Mouse (Mus musculus) erythroblast, embryonic 14.5 days (primary cell): ENCODE results near the gene Plekhg3. TPM values are rescaled to one million over a fixed set of nuclear protein-coding genes. Genes with fewer than 3 reads are reported as not detected.

Experiments used
- H3K27me3 ChIP-seq: 2 replicates; pipeline ENCODE4 v1.6.1; 2012; ENCODE audit warnings: inconsistent platforms; ENCODE audit not compliant: control insufficient read depth
- H3K36me3 ChIP-seq: 2 replicates; pipeline ENCODE4 v1.6.1; 2012; ENCODE audit warnings: mild to moderate bottlenecking, inconsistent platforms; ENCODE audit not compliant: control insufficient read depth
- H3K4me1 ChIP-seq: 2 replicates; pipeline ENCODE4 v1.6.1; 2012; ENCODE audit warnings: inconsistent platforms; ENCODE audit not compliant: control insufficient read depth
- H3K4me3 ChIP-seq: replicated peaks from 2 replicates; pipeline ENCODE3; 2012; ENCODE audit warnings: moderate library complexity, mild to moderate bottlenecking, inconsistent platforms
- H3K9me3 ChIP-seq: 2 replicates; pipeline ENCODE4 v1.6.1; 2012; ENCODE audit warnings: low read length, inconsistent platforms, mixed read lengths; ENCODE audit not compliant: control insufficient read depth
- GATA1 ChIP-seq: IDR thresholded peaks from 2 replicates; pipeline ENCODE4 v1.6.1; 2012; ENCODE audit warnings: low read length, inconsistent platforms, mixed read lengths
- TAL1 ChIP-seq: IDR thresholded peaks from 3 replicates; pipeline ENCODE4 v1.6.1; 2012; ENCODE audit warnings: low read length, inconsistent platforms, mixed read lengths
- polyA plus RNA-seq: library from polyadenylated mRNA; stranded (reverse); fragments of >175 nt; gene quantifications from 2 replicates; pipeline ENCODE4 v1.2.3, GENCODE M21; 2012

The Plekhg3 gene
- polyA plus RNA-seq, 1 experiment: 0.02 TPM

DNA sequence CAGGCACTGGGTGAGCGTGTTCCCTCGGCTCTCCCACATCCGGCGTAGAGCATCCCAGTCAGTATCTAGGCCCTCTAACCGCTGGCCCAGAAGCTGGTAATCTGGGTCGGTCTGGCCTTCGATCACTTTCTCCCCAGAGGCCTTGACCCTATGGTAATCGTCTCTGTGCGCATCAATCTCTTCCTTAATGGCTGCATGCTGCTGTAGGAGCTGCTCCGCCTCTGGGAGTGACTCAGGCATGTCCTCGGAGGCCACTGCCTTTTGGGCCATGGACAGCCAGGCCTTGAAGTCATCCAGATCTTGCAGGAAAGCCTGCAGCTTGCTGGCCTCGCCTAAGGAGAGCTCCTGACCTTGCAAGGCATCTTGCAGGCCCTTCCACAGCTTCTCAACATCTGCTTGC is 81.9 kb downstream of the Plekhg3 start:
- Histone ChIP-seq H3K4me1 (no peaks in the 10 kb centered on the region; the same call in none of the 2 replicates), H3K4me3 (no peak overlapping the region), H3K27me3 (no peaks in the 10 kb centered on the region; the same call in 1 of the 2 replicates), H3K36me3 (peaks cover 100% of the 10 kb centered on the region), H3K9me3 (no peaks in the 10 kb centered on the region)
- no peak for TF ChIP-seq GATA1
- no peak for TF ChIP-seq TAL1

DNA sequence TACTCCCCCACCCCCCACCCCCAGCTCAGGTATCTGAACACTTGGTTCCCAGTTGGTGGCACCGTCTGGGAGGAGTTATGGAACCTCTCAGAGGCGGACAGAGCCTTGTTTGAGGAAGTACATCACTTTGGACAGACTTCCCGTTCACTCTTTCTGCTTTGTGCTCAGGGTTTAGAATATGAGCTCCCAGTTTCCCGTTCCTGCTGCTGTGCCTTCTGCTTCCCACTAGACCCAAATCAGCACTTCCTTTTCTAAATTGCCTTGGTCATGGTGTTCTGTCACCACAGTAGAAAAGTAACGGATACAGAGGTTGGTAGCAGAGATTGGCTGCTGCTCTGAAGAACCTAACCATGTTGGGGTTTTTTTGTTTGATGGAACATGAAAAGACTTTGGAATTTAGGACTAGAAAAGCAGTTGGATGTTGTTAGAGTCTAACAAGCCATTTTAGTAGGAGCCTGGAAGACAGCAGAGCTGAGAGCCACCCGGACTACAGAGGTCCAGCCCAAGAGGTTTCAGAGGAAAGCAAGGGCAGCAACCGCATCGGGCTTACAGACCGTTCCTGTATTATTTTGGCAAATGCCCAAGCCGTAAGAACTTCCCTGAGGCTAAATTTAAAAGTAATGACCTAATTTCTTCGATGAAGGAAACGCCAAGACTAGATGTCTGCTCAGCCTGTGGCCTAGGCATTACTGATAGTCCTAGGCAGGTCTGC is 84.3 kb downstream of the Plekhg3 start:
- no peak for TF ChIP-seq TAL1
- no peak for TF ChIP-seq GATA1
- Histone ChIP-seq H3K36me3 (peaks cover 100% of the 10 kb centered on the region), H3K4me3 (no peak overlapping the region), H3K27me3 (no peaks in the 10 kb centered on the region; the same call in 1 of the 2 replicates), H3K4me1 (peaks cover 2% of the 10 kb centered on the region), H3K9me3 (no peaks in the 10 kb centered on the region)

DNA sequence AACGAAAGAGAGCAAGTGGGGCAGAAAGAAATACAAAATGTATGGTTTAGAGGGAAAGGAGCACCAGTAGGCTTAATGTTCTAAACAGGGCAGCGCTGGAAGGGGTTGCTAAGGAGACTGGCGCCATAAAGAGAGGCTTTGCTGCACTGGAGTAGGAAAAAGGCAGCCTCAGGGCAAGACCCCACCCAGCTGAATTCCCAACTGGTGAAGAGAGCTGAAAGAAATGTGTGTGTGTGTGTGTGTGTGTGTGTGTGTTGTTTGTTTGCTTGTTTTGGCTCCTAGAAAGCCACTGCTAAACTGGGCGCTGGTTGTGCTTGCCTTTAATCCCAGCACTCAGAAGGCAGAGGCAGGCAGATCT is 84.9 kb downstream of the Plekhg3 start:
- no peak for TF ChIP-seq GATA1
- no peak for TF ChIP-seq TAL1
- Histone ChIP-seq H3K9me3 (no peaks in the 10 kb centered on the region), H3K27me3 (no peaks in the 10 kb centered on the region; the same call in 1 of the 2 replicates), H3K36me3 (peaks cover 100% of the 10 kb centered on the region), H3K4me3 (no peak overlapping the region), H3K4me1 (peaks cover 2% of the 10 kb centered on the region)

DNA sequence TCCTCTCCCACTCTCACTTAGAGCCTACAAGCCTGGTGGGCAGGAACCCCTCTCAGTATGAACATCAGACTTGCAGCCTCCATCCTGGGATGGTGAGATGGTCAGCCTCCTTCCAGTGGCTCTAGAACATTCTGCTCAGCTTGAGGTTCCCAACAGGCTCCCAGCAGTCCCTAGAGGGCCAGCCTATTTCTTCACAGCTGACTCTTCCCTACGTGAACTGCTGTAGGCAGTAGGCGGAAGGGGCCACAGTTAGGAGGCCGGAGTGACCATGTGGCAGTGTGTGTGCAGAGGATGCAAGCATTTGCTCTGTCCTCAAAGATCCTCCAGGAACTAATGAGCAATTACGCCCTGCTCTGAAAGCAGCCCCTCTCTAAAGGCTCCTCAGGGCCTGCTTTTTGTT is 87.5 kb downstream of the Plekhg3 start:
- no peaks in the 10 kb centered on the region for H3K9me3 ChIP-seq
- no peak overlapping the region for H3K4me3 ChIP-seq
- H3K36me3 ChIP-seq: peaks cover 100% of the 10 kb centered on the region
- peaks cover 2% of the 10 kb centered on the region for H3K4me1 ChIP-seq
- no peak for TF ChIP-seq GATA1
- TF ChIP-seq TAL1: no peak
- H3K27me3 ChIP-seq: no peaks in the 10 kb centered on the region; the same call in 1 of the 2 replicates

DNA sequence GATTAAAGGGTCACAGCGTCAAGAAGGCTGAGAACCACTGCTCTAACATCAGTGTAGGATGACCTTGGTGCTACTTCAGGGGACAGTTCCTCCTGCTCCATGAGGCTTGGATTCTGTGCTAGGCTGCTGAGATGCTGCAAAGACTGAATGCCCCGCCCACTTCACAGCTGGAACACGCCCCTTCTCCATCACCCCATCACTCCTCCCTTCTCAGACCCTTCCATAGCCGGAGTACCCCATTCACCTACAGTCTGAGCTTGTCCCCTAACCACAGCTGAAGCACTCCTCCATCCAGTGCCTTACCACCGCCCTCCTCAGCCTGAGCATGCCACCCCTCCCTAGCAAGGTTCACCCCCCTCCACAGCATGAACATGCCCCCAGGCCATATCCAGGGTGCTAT is 89.2 kb downstream of the Plekhg3 start:
- H3K27me3 ChIP-seq: no peaks in the 10 kb centered on the region; the same call in 1 of the 2 replicates
- peaks cover 2% of the 10 kb centered on the region for H3K4me1 ChIP-seq
- TF ChIP-seq TAL1 (no peak), GATA1 (no peak)
- H3K36me3 ChIP-seq: peaks cover 100% of the 10 kb centered on the region
- no peaks in the 10 kb centered on the region for H3K9me3 ChIP-seq
- no peak overlapping the region for H3K4me3 ChIP-seq

DNA sequence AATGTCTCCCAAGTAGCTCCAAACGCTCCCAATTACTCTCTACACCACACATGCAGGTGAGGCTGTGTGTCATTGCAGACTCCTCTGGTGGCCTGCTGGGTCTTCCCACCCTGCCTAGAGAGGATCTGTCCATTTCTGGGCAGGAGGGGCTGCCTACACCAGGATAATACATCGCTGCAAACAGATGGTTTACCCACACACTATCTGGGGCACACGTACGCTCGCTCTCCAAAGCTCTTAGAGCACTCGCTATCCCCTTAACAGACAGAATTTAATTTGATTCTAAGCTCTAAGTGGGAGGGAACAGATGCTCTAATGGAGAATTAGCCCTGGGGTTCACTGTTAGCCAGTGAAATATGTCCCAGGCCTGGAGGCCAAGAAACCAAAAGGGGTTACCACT is 92.7 kb downstream of the Plekhg3 start:
- peaks cover 2% of the 10 kb centered on the region for H3K4me1 ChIP-seq
- TF ChIP-seq TAL1 (no peak), GATA1 (no peak)
- H3K9me3 ChIP-seq: no peaks in the 10 kb centered on the region
- H3K4me3 ChIP-seq: no peak overlapping the region
- H3K36me3 ChIP-seq: peaks cover 100% of the 10 kb centered on the region
- H3K27me3 ChIP-seq: no peaks in the 10 kb centered on the region; the same call in 1 of the 2 replicates

Other genes with a start within 250 kb of the Plekhg3 start
- 0.01 TPM in 2 replicates for gene Akap5, start 206.0 kb upstream of the Plekhg3 start, polyA plus RNA-seq
- 0.29 and 0.59 TPM in 2 replicates for gene Zbtb25, start 161.3 kb upstream of the Plekhg3 start, polyA plus RNA-seq
- 0.10 and 0.14 TPM in 2 replicates for gene Zbtb1, start 160.6 kb upstream of the Plekhg3 start, polyA plus RNA-seq
- gene Hspa2, start 126.7 kb upstream of the Plekhg3 start, polyA plus RNA-seq: 0.20 and 0.27 TPM in 2 replicates
- not detected in 2 replicates for gene Ppp1r36, start 113.4 kb upstream of the Plekhg3 start, polyA plus RNA-seq
- gene Sptb, start 179.7 kb downstream of the Plekhg3 start, polyA plus RNA-seq: 192 and 204 TPM in 2 replicates
- gene Churc1, start 234.6 kb downstream of the Plekhg3 start, polyA plus RNA-seq: 0.53 and 0.94 TPM in 2 replicates
- gene Fntb, start 234.7 kb downstream of the Plekhg3 start, polyA plus RNA-seq: 6.1 and 7.3 TPM in 2 replicates